Mouse (Mus musculus): Measurements from ENCODE around the gene Golga2.
"Not testable (repeated sequence)": the region's sequence is repeated elsewhere in the genome, so short reads cannot be mapped to it uniquely, and the experiment has no call there.

Gene Golga2

GRCm38 (mm10) chr2:32288371-32288931 lies 1.3 kb downstream of the Golga2 start:
- no peak for DNase-seq (ENCODE audit: low spot score in 2 of 2)

GRCm38 (mm10) chr2:32289578-32289977 lies 2.4 kb downstream of the Golga2 start:
- DNase-seq (ENCODE audit: low spot score in 2 of 2) = no peak

- DNase-seq (ENCODE audit: low spot score in 2 of 2) = no peak
Measured at GRCm38 (mm10) chr2:32294348-32294747, 7.2 kb downstream of the Golga2 start.

DNA sequence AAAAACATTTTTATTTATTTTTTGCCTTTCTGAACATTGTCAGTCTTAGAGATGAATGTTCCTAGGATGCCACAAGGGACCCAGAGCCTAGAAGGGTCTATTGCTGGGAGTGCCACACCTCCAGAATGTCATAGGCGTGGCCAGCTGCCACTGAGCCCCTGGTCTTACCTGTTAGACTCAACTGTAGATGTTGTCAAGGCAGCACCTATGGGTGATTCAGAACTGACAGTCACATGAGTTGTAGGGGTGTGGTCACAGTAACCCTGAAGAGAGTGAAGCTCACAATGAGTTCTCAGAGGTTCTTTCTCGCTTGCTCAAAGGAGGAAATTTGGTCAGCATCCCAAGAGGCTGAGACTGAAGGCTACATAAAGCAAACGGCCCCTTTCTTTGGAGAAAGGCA lies 8.1 kb downstream of the Golga2 start:
- DNase-seq (ENCODE audit: low spot score in 2 of 2) = no peak

DNA sequence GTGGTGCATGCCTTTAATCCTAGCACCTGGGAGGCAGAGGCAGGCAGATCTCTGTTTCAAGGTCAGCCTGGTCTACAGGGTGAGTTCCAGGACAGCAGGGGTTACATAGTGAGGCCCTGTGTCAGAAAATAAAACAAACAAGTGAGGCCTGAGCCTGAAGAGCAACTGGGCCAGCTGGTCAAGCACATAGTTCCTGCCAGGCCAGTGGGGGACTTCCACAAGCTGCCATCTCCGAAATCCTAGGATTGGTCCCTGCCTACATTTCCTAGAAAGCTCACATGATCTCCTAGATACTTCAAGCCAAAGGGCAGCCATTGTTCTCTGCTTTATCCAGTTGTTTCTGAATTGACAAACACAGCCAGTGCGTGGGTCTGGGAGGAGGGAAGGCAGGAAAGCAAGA lies 8.7 kb downstream of the Golga2 start:
- not testable (repeated sequence) for DNase-seq (ENCODE audit: low spot score in 2 of 2)

GRCm38 (mm10) chr2:32299469-32299868 lies 12.3 kb downstream of the Golga2 start:
- no peak for DNase-seq (ENCODE audit: low spot score in 2 of 2)

GRCm38 (mm10) chr2:32302952-32303351 lies 15.8 kb downstream of the Golga2 start:
- DNase-seq (ENCODE audit: low spot score in 2 of 2) = no peak

GRCm38 (mm10) chr2:32304145-32304832 lies 17.1 kb downstream of the Golga2 start:
- DNase-seq (ENCODE audit: low spot score in 2 of 2) = no peak

- DNase-seq (ENCODE audit: low spot score in 2 of 2) = no peak
Measured at GRCm38 (mm10) chr2:32305668-32306067, 18.5 kb downstream of the Golga2 start.

DNA sequence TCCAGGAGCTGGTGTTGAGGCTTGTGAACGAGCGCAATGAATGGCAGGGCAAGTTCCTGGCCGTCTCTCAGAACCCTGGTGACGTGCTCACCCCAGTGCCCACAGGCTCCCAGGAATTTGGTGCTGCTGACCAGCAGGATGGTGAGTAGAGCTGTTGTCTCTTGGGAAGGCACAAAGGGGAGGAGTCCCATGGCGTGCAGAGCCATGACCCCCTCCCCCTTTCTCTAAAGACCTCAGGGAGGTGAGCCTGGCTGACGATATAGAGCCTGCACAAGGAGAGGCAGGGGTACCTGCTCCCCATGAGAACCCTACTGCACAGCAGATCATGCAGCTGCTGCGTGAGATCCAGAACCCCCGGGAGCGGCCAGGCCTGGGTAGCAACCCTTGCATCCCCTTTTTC lies 19.0 kb downstream of the Golga2 start:
- no peak for DNase-seq (ENCODE audit: low spot score in 2 of 2)

DNA sequence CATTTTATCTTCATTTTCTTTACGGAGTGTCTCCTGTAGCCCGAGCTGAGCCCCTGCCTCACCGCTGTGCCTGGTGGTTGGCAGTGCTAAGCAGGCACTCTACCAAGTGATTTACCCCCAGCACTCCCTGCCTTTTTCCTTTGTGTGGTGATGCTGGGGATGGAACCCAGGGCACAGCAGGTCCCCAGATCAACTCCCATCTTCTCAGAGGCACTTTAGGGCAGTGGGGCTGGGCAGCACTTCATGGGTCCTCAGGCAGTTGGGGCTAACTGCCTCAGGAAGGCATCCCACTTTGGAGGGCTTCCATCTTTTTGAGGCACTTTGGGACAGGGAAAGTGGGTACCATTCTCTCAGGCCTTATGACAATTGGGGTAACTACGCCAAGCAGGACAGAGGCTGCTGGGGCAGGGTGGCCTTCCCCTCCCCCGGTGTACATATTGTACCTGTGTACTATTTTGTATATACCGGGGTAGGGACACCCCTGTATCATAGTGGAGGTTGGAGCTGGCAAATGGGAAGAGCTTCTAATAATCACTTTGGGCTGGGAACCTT lies 20.1 kb downstream of the Golga2 start:
- DNase-seq (ENCODE audit: low spot score in 2 of 2) = no peak

GRCm38 (mm10) chr2:32307941-32308760 lies 21.0 kb downstream of the Golga2 start:
- DNase-seq (ENCODE audit: low spot score in 2 of 2) = no peak

- no peak for DNase-seq (ENCODE audit: low spot score in 2 of 2)
Measured at GRCm38 (mm10) chr2:32308870-32309568, 21.8 kb downstream of the Golga2 start.

DNA sequence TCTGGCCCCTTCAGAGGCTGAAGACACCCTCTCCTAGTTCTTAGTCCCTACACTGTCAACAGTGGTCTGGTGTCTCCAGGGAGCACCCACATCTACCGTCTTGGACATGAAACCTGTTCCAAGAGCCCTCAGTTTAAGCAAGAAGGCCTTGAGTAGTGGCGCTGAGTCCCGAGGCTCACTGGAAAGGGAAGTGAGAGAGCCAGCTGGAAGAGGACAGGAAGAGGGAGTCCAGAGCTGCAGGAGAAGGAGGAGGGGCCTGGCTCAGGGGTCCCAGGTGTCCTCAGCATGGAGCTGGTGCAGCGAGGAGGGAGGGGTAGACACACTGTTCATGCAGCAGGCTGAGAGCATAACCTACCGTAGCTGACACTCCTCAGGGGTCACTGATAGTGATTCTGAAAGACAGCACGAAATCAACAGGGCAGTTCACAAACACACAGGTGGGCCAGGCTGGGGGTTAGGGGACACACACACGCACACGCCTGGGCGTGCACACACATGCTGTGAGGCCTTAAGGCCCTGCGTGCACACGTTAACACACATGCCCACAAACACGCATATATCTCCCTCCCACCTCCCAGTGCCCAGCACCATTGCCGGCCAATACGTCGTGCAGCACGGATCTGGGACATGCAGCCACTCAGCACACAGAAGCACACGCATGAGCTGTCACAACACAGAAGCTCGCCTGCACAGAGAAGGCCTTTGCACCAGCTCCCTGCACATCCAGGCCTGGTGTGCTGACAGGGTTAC lies 23.1 kb downstream of the Golga2 start:
- no peak for DNase-seq (ENCODE audit: low spot score in 2 of 2)

DNA sequence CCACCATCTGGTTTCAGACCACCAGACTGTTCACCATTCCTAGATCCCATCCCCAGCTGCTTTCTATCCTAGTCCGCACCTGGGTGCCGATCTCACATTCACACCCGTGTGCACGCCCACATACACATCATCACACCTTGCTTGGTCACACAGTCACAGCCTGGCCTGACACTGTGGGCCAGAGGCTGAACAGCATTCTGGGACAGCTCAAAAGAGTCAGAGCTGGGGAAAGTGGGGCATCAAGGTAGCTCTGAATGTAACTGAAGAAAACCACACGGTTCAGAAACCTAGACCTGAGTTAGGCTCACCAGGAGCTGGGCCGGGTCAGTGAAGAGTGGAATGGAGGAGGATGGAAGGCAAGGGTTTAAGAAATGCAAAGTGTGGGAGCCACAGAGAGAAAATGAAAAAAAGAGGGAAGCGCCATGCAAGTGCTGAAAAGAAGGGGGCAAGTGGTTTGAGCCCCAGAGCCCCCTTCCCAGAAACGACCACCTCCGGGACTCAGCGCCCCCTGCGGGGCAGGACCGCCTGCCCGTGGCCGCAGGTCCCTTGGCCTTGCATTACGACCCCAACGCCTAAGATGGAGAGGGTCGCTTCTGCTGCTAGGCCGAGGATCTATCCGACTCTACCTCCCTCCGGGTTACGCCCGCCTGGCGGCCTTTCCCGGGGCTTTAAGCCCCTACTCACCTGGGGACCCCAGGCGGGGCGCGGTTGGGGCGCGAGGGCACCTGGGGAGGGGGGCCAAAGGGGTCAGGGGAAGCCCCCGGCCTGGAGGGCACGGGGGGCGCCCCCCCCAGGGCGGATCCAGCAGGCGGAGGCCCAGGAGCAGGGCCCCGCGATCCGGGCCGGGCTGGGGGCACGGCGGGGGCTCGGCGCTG lies 24.5 kb downstream of the Golga2 start:
- no peak for DNase-seq (ENCODE audit: low spot score in 2 of 2)

DNA sequence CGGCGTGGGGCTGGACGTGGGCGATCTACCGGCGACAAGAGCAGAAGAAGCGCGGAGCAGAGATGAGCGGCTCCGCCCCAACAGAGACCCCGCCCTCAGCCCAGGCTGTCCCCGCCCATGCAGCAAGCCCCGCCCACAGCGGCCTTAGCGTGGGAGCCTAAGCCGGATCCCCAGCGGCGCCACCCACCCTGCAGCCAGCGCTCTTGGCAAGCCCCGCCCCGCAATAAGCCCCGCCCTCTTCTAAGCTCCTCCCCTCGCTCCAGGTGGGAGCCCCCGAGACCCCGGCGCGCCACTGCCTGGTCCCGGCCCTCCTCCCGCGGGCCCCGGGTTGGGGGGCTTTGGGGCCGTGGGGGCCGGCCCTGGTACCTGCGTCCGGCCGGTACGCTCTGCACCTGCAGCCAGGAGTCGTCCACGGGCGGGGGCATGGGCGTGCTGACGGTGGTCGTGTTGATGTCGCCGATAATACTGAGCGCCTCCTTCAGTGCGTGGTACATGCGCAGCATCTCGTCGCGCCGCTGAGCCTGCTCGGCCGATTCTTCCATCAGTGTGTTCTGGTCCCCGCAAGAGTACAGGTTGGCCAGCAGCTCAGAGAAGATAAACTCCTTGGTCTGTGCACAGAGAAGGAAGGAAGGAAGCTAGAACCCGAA lies 25.3 kb downstream of the Golga2 start:
- DNase-seq (ENCODE audit: low spot score in 2 of 2) = no peak

GRCm38 (mm10) chr2:32314831-32315230 lies 27.6 kb downstream of the Golga2 start:
- no peak for DNase-seq (ENCODE audit: low spot score in 2 of 2)

GRCm38 (mm10) chr2:32315751-32316150 lies 28.6 kb downstream of the Golga2 start:
- DNase-seq (ENCODE audit: low spot score in 2 of 2) = no peak

GRCm38 (mm10) chr2:32316887-32317656 lies 29.9 kb downstream of the Golga2 start:
- no peak for DNase-seq (ENCODE audit: low spot score in 2 of 2)
